Mouse (Mus musculus): ENCODE results near the gene Gm20521.

Gm20521 gene

DNA sequence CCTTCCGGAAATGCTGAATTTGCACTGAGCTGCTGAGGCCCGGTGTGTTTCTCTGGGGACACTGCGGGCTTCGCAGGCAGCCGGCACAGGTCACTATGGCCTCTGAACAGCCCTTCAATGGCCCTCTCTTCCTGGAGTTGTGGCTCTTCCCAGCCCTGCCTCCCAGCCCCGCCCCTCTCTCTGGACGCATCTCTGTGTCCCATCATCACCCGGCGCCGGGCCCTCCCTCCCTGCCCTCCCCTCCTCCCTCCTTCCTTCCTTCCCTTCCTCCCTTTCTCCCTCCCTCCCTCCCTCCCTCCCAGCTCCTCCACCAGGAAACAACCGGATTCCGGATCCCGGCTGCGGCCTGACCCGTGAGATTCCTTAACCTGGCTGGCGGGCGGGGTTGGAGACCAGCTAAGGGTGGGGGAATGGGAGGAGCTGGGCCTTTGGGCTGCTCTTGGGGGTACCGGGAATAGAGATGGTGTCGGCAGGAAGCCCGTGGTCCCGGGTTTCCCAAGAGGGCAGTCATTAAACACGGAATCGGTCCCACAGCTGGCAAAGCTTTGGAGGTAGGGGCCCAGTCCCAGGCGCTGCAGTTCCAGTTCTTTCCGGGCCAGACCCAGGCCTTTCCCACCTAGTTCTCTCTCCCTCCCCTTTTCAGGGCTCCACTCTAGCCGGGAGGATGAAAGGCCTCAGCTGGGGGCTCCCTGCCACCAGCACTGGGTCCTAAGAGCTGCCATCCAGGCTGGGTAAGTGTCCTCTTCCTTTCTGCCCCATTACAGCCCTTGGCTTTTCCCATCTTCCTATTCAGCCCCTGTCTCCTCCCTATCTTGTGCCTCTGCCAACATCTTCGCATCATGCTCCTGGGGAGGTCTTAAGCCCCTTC lies at the start of gene Gm20521, which contains the start of gene Bcl2l2:
TSS of gene Gm20521 (plus strand) at position 288 of the 868 bp plus-strand sequence.
TSS of gene Bcl2l2 (plus strand) at position 224 of the 868 bp plus-strand sequence.
- peak; percentile 93 for DNase-seq

DNA sequence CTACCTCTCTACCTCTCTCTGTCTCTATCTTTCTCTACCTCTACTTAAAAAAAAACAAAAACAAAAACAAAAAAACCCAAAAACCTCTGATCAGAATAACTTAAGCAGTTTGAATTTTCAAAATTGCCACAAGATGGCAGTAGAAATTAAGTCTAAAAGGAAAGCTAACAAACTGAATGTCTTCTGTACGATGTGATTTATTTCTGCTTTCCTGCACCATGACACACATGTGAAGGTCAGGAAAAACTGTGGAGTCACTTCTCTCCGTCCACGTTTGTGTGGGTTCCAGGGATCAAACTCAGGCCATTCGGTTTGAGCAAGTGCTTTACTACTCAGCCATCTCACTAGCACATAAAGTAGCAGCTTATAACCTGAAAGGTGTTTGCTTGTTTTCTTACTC lies 39.8 kb upstream of the Gm20521 start:
- DNase-seq: peak; percentile 39

DNA sequence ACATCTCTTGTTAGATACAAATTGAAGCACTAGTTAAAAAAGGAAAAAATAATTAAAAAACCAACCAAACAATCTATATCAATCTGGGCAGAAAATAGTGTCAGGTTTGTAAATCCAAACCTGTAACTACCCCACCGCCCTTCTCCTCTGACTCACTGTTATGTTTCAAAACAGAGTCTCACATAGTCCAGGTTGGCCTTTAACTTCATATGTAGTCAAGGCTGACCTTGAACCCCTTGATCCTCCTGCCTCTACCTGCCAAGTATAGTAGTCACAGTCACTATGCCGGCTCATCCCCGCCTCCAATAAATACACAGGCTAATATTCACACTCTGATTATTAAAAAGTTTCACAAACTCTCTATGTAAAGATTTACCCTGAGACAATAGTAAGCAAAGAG lies 27.5 kb upstream of the Gm20521 start:
- DNase-seq: no peak

DNA sequence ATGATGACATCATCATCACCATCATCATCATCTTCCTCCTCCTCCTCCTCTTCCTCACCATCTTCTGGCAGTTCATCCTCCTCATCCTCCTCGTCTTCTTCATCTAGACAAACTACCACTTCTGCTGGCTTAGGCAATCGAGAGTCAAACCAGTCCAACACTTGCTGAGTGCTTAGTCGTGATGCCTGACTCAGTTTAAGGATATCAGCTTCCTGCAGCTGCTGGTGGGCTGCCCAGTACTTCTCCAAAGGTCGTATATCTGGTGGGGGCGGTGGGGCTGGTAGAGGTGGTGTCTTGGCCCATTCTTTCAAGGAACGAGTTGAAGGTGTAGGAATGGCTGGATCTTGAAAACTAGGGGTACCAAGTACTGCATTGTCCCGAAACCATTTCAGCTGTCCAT lies 26.5 kb upstream of the Gm20521 start:
- no peak for DNase-seq

DNA sequence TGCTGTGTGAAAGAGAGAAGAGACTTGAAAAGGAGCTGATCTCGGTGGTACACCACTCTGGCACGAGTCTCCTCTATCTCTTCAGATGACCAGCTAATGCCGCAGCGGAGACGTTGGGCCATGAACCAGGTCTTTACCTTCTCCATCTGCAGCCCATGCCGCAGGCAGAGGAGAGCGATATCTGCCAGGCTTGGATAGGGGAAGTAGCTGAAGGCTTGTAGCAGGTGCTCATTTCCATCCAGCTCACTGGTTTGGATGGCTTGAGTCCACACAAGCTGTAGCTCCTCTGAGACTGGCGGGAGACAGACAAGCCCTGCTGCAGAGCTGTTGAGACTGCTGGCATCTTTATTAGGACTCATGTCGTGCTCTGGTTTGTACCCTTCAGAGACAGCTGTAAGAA lies 25.4 kb upstream of the Gm20521 start:
- DNase-seq: no peak

DNA sequence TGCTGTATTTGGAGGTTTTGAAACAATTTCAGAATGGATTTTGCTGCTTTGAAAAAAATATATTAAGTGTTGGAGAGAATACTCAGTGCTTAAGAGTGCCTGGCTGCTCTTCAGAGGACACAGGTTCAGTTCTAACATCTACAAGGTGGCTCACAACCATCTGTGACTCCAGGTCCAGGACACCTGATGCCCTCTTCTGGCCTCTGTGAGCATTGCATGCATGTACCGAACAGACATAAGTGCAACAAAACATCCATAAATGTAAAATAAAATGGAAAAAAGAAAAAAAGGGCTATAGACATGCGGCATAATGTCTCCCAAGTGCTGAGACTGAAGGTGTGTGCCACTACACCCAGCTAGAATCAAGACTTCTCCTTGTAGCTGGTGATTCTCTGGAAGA lies 22.7 kb upstream of the Gm20521 start:
- peak; percentile 84 for DNase-seq

DNA sequence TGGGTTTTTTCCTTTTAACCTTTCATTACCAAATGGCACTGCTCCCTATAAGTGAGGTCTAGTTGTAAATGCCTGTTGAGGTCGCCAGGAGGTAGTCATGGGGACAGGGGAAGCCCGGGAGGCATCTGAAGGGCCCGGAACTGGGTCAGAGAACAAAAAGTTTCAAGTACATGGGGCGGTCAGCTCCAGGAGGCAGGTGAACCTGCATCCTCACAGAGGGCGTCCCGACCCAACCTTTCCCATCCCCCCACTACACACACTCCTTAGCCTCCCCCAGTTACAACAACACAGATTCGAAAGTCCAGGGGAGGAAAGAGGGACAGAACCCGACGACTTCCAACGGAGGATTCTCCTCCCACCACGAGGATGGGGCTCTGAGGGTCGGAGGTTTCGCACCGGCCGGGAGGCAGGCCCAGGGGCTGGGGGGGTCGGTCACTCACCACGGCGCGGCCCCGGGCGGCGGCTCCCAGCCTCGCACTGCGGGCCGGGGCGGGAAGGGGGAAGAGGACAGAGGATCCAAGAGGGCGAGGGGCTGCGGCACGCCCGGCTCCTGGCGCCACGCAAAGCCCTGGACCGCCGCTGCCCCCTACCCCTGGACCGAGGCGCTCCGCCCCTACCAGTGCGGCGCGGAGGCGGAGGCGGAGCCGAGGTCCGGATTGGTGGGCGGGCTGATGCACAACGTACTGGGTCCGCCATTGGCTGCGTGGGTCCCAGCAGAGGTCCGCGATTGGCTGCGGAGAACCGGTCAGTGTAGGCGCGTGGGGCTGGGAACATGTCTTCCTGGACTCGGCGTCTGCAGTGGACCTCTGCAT lies 19.5 kb upstream of the Gm20521 start:
- DNase-seq: peak; percentile 96

DNA sequence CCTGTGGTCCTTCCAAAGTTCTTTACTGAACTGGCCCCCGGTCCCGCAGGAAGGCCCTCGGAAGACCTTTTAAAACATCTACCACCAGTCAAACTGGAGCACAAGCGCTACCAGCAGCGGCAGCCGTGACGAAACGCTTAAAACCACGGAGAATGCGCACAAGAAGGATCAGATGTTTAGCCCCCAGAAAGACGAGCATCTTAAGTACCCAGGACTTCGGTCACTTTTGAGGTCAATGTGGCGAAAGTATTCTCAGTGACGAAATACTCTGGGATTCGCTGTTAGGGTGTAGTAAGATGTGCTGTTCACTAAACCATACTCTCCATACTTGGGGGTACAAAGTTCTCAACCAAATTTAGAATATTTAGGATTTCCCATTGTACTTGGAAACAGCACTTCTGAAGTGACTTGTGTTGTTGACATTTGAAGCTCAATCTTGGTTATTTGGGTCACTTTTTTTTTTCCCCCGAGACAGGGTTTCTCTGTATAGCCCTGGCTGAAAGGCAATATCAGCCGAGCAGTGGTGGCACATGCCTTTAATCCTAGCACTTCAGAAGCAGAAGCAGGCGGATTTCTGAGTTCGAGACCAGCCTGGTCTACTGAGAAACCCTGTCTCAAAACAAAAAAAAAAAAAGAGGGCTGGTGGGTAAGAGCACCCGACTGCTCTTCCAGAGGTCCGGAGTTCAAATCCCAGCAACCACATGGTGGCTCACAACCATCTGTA lies 18.8 kb upstream of the Gm20521 start:
- DNase-seq: no peak

DNA sequence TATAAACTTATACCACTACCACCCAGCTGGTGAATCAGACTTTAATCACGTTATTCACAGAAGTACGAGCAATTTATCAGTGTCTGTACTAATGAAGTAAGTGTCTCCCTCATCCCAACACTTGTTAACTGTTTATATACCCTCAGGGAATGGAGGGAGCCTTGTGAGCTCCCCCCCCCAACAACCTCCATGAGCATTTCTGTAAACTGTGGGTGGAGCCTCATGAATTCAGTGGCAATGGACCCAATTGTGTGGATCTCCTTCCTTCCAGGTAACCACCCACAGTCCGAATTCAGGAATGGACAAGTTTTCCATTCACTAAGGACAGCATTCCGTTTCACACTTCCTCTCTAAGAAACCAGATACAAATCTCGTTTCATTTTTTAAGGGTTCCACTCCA lies 17.6 kb upstream of the Gm20521 start:
- DNase-seq: no peak

DNA sequence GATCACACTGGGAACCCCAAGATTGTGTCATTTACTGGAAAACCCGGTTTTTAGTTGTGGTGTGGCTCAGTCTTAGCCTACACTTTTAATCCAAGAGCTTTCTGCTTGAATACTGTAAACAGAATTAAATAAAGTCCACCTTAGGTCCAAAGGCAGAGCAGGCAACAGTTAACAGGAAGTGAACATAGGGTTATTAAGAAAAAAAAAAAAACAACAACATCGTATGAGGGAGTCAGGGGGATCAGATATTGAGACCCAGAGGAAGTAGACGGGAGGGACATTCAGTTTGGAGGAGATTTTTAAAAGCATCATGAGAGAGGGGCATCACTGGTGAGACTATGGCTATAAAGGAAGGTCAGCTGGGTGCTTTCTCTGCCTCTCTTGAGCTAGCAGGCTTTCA lies 17.0 kb upstream of the Gm20521 start:
- no peak for DNase-seq

DNA sequence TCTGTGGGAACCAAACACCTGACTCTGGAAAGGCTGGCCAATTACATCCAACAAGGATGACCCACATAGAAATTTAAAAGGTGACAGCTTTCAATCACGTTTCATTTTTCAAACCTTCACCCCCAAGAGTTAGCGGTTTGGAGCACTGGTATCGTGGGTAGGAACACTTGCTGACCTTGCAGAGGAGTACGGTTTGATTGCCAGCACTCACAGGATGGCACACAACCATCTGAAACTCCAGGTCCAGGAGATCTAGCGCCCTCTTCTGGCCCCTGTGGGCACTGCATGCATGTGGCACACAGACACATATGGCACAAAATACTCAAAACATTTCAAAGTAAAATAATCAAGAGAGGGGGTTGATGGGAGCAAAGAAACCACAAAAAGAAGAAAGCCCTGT lies 16.3 kb upstream of the Gm20521 start:
- DNase-seq: peak; percentile 20

DNA sequence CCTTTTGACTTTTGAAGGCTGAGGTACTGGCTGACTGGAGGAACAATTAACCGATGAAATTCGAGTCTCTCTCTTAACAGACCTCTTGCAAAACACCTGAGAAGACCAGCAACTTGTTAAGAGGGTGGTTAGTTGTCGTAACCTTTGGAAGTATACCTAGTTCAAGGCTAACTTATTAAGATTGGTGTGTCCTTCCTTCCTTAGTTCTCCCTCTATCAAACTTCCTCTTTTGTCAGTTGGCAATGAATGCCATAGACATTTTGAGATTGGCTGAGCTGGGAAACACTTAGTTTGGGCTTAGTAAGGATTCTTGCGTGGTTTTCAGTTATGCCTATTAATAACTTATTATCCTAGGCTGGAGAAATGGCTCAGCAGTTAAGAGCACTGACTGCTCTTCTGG lies 15.2 kb upstream of the Gm20521 start:
- no peak for DNase-seq

DNA sequence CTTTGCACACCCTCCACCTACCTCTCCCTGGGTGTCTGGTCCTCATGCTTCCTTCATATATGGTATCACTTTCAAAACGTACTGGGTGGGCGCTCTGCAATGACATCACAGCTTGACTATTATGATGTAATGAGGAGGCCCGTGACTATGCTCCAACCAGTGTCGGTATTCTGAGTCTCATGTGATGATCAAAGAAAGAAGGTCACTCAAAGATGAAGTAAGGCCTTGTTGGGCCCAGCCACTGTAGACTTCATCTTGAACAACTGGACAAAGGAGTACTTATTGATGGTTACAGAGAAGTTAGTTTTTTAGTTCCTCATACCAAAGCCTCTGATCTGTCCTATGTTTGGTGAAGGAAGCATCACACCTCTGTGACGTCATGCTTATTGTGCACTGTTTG lies 12.4 kb upstream of the Gm20521 start, which contains the start of gene Homez:
TSS of gene Homez (minus strand) at position 101 of the 400 bp plus-strand sequence.
- no peak for DNase-seq

DNA sequence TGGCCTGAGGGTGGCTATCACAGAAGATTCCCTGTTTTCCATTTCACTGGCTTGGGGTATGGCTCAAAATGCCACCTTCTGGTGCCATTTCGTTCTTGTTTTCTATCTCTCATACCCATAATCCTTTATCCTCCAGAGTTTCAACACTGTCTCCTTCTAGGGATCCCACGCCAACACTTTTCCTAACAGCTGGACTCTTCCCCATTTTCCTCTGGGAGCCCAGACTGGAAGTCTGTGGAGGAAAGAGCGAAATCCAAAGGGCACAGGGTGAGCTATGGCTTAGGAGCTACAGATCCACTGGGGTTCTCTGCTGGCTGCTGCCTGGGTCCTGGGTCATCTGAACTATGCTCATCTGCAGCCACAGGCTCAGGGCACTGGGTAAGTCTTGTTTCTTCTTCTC lies 9.1 kb upstream of the Gm20521 start:
- DNase-seq: no peak

DNA sequence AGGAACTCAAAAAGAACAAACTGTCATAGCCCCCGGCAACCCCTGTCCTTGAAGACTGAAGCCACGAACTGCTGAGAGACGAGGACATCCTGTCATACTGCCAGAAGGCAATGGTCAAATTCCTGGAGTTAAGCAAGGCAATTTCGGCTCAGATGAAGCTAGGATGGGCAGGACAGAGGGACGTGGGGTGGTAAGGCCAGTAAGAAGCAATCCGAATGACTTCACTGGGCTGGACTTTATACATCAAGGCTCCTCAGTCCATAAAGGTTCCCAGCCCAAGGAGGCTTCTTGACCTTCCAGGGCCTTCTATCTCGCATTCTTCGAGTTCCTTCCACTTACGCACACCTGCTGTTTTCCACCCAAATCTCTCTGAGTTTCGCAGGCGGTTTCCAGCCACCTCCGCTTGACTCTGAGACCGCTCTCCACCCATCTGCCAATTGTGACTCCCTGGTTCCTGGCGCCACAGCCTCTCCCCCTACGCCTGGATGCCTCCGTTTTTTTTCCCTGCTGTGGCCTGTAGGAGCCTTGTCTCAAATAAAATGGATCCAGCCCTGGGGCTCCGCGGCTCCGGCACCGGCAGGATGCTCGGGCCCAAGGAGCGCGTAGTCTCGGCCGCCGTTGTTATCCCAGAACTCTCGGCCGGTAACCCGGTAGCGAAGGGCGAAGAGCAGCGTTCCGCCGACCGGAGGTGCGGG lies 7.2 kb upstream of the Gm20521 start:
- no peak for DNase-seq

DNA sequence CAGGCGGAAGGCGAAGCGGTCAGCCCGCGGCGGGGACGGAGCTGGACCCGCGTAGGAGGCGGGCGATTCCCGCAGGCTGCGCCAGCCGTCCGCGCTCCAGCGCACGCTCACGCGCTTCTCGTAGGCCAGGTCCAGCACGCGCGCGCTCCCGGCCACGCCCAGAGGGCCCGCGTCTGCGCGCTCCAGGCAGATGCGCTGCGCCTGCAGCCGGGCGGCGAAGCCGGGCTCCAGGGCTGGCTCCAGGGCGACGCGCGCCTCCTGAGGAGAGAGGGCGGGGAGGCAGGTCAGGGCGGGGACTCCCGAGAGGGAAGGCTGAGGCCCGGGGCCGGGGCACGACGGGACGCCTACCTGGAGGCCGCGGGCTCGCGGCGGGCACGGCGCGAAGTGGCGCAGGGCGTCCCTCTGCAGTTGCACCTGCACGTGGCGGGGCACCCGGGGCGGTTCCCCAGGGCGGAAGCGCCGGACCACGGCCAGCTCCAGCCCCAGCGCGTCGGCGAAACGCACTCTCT lies 6.6 kb upstream of the Gm20521 start:
- peak; percentile 93 for DNase-seq

DNA sequence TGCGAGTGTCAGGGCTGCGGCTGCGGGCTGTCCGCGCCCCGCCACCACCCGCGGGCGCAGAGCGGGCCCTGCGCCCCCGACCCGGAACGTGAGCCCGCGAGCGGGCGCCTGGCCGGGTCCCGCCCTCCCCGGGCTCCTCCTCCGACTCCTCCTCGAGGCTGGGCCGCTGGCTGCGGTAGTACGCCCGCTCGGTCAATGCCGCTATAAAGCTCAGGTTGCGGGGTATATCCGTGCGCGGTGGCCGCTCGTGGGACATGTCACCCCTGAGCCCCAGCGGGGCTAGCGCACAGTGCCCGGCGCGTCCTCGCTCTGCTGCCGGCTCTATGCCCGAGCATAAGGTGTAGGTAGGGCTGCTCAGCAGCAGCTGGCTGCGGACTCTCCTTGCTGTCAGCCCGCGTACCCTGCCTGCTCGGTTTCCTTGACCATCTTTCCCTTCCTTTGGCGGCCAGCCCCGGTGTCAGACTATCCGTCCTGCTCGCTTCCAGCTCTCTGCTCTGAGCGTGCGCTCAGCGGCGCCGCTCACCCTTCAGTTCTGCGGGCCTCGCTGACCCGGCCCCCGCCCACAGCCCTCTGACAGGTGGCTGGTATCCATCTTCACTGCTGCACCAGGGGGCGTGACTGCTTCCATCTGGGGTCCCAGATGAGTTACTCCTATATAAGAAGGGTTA lies 6.1 kb upstream of the Gm20521 start, which contains the start of gene Ppp1r3e:
TSS of gene Ppp1r3e (minus strand) at position 503 of the 668 bp plus-strand sequence.
- DNase-seq: peak; percentile 67

DNA sequence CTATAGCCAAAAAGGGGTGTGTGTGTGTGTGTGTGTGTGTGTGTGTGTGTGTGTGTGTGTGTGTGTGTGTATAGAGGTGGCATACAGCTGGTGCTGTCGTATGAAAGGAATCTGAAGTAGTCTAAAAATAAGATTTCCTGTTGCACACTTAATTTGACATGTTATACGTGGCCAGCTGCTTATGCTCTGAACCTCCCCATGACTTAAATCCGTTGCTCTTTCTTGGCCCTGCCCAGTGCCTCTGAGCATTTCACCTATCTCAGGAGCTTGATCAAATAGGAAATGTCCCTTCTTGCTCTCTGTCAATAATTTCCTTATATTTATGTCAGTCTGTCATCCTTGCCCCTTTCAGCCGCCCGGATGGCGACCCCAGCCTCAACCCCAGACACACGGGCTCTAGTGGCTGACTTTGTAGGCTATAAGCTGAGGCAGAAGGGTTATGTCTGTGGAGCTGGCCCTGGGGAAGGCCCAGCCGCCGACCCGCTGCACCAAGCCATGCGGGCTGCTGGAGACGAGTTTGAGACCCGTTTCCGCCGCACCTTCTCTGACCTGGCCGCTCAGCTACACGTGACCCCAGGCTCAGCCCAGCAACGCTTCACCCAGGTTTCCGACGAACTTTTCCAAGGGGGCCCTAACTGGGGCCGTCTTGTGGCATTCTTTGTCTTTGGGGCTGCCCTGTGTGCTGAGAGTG lies 926 bp downstream of the Gm20521 start:
- no peak for DNase-seq

DNA sequence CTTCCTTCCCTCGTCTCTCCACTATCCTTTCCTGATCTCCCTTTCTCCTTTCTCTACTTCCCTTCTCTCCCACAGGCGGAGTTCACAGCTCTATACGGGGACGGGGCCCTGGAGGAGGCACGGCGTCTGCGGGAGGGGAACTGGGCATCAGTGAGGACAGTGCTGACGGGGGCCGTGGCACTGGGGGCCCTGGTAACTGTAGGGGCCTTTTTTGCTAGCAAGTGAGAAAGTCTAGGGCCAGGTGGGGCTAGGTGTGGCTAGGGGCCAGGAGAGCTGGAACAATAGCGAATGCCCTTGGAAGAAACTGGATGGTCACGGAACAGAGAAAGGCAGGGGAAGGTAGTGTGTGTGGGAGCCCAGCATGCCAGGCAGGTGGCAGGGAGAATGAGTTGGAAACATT lies 2.1 kb downstream of the Gm20521 start:
- DNase-seq: no peak

DNA sequence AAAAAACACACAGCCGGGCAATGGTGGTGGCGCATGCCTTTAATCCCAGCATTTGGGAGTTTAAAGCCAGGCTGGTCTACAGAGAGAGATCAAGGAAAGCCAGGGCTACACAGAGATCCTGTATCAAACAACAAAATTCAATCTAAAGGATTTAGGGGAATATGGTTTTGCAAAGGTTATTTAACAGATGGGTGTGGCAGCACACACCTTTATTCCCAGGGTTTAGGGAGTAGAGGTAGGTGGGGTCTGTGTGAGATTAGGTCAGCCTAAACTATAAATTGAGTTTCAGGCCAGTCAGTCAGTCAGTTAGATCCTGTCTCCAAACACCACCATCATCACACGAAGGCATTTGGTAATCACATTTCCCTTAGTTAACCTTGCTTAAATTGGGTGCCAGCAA lies 9.0 kb downstream of the Gm20521 start, which contains the start of gene Pabpn1:
TSS of gene Pabpn1 (plus strand) at position 301 of the 400 bp plus-strand sequence.
- no peak for DNase-seq

DNA sequence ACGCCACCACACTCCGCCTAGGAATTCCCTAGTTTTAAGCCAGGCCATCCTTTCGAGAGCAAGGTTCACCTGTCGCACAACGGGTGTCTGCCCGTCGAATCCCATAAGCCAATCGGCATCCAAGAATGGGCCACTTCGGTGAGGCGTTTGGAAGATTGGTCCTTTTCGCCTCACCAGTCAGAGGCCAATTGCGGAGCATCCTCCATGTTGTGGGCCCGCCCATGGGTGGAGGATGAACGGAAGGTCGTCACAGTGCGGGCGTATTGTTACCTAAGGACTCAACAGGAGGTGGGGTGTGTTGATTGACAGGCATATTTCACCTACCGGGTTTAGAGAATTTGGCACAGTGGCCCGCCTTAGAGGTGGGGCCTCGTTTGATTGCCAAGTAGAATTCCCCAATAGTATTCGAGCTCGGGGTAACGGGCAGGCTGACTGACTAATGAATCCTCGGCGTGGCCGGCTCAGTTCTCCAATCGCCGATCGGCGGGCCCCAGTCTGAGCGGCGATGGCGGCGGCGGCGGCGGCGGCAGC lies 10.5 kb downstream of the Gm20521 start:
- peak; percentile 99 for DNase-seq

All from lung, postnatal 36 days (tissue).